Mouse (Mus musculus) fat pad, adult 2 months (tissue): ENCODE measurements around the gene Tspan14.

ENCODE experiments used
- DNase-seq: peaks from one replicate; pipeline ENCODE4 v3.0.0-alpha.2; 2011; ENCODE audit warnings: low read depth, low spot score; ENCODE audit errors: extremely low read depth

The Tspan14 gene

DNA sequence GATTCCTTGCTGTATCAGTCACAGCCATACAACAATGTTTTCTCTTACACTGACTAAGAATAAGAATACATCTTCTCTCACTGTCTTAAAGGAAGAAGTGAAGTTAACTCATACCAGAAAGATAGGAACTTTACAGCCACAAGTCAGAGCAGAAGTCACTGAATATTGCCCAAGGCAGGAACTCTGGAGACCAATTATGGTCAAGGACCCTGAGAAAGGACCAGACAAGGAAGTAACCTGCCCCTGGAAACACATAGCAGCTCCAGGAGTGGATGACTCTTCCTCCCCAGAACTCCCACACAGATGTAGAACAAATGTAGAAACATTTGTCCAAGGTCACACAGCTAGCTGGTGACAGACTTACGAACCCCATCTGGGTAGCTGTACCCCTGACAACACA is 45.4 kb downstream of the Tspan14 start:
- DNase-seq, result no peak

DNA sequence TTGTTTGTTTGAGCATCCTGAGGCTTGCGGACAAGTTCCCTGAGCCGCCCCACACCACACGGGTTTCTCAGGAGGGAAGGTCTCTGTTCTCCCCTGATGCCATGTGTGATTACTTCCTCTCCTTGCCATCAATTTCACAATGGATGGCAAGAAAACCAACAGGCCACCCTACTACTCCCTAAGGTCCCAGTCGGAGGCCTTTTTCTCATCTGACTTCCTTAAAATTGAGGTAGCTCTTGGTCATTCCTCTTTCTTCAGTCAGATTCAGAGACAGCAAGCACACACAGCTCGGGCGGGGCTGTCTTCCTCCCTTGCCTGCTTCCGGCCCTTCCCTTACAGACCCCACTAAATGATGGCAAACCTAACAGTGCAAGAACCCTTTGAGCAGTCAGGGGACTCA is 47.1 kb downstream of the Tspan14 start:
- DNase-seq, result no peak

DNA sequence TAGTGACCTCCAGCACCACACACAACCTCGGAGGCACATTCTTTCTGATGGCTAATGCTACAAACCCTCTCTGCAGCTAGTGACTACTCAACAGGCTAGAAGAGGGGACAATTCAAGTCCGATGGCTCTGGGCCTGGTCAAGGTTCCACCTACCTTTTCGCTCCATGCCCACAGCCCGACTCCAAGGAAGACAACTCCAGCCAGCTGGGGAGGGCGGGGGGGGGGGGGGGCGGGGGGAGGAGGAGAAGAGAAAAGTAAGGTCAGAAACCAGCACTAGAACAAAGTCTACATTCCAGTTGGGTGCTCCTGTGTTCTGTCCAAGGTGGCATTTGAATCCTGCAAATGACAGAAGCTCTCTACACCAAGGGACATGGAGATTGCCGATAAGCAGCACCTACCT is 48.1 kb downstream of the Tspan14 start:
- no peak for DNase-seq

DNA sequence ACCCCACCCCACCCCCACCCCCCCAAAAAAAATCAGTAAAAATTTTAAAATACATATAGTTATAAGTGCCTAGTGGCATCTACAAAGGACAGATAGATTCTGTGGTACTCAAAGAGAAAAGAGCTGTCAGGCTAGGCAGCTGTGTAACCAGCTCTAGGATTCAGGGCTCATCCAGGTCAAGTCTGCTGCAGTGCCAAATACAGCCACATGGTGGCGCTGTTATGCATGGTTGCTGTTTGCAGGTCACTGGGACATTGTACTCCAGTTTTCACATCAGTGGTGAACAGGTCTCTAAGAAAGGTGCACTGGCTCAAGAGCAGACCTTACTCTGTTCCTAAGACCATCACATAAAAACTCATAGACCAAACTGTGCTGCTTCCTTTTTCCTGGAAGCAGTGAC is 49.0 kb downstream of the Tspan14 start:
- no peak for DNase-seq

DNA sequence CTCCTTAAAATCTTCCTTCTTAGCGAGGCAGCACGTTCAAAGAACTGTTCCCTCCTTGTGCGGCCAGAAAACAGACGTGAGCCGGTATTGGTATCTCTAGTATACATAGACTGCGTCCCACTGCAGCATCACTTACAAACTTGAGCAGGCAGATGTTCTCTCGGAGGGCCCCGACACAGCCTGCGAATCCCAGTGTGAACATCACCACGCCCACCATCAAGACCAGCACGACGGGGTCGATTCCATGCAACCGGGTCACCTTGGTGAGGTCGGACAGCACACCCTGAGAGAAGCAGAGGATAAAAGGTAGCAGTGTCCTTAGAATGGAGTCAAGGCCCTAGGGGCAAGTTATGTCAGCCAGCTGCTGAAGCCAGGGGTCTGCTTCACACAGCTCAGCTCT is 49.9 kb downstream of the Tspan14 start:
- no peak for DNase-seq

DNA sequence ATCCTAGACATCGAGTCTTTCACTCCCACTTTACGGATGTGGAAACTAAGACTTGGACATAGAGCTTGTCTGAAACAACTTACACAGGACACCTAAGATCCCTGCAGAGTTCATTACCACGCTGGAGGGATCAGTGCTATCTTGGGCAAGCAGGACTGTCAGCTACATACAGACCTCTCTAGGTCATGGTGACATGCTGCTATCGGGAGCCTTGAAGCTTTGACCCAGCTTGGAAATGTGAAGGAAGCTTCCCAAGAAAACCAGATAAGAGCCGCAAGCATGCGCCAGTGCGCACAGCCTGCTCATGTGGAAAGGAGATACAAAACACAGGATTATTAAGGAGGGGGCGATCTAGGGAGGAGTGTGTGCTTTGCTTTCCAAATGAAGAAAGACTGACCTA is 50.8 kb downstream of the Tspan14 start:
- DNase-seq, result no peak

DNA sequence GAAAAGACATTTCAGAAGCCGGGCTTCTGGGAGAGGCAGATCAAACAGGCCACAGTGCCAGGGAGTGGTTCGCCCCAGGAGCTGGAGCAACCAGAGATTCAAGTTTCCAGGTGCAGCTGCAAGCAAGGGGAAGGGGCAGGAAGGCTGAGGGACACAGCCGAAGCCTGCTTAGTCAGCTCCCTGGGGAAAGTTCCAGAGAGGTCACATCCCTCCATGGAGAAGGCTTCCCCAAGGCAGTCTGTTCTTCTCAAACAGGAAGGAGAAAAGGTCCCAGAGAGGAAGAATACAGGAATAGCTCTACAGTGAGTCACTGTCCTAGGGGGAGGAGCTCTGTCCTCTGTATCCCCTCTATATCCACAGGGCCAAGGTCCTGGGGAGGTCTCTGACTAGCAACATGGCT is 51.9 kb downstream of the Tspan14 start:
- no peak for DNase-seq

DNA sequence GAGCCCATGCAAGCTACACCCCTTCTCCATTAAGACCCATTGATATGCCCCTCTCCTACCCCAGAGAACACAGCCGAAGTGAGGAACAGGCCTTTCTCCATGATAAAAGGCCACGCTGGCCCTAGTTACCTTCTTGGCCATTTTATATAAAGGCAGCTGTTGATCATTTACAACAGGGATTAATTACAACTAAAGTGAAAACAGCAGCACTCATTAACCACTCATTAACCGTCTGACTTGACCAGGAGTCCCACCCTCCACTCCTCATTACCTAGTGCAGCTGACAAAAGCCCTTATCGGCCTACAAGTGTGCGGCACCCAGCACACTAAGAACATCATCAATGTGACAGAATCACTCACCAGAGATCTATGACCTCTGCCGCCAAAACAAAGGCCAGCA is 52.9 kb downstream of the Tspan14 start:
- DNase-seq, result no peak

DNA sequence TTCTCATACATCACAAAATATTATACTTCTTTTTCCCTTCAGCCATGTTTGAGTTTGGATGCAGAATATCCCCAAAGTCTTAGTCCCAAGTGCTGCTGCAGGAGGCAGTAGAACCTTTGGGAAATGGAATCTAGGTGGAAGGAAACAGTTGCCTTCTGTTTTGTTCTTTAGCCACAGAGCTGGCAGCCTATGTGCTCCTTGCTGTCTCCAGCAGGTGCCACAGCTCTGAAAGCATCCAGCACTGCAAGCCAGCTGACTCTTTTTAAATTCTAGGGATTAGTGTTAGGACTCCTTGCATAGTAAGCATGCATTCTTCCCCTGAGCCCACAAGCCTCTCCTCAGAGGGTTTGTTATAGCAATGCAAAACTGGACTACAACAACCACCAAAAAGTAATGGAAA is 55.1 kb downstream of the Tspan14 start:
- DNase-seq, result no peak

DNA sequence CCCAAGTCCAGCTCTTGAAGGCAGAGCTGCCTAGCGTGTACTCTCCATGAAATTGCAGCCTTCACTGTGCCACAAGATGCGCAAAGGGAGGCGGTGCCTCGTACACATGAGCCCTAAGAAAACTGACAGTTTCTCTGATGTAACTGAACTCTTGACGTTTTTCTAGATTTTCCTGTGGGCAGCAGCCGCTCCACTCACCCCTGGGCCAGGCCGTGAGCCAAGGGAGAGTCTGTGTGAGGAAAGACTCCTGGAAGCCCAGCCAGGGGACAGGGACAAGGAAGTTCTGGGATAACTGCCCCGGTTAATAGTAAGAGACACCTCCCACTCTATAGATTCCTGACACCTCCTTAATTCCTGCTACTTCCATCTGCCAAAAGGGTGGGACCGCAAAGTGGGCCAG is 57.8 kb downstream of the Tspan14 start:
- no peak for DNase-seq

DNA sequence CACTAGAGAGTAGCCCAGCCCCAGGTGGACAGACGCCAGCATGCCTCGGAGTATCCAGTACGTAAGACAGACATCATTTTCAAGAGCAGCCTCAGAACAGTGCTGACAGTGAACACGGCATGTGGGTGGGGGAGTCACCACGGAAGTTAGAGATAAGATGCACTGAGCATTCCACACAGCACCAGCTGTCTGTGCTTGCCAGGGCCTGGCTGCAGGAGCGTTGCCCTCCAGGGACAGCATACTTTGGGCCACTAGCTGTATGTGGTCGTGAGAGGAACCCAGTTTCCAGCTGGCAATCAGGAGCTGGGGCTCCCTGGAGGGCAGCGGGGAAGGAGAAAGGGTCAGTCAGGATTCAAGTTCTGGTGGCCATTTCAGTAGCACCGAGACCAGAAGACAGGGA is 59.8 kb downstream of the Tspan14 start:
- DNase-seq, result no peak

DNA sequence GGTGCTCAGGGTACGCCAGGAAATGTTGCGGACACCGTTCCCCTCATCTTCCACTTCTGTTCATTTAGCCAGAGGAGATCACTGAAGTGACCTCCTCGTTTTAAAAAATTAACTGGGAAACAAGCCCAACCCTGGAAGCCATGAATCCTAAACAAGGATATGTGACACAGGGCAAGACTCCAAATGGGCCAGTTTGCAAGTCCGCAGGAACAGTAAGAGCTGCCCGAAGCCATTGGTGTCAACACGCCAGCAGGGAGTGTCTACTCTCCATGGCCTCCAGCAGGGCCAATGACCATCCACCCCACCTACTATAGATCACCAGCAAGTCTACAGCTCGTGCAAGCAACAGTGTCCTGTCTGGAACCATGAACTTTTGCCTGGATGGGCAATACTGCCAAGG is 60.8 kb downstream of the Tspan14 start:
- no peak for DNase-seq

DNA sequence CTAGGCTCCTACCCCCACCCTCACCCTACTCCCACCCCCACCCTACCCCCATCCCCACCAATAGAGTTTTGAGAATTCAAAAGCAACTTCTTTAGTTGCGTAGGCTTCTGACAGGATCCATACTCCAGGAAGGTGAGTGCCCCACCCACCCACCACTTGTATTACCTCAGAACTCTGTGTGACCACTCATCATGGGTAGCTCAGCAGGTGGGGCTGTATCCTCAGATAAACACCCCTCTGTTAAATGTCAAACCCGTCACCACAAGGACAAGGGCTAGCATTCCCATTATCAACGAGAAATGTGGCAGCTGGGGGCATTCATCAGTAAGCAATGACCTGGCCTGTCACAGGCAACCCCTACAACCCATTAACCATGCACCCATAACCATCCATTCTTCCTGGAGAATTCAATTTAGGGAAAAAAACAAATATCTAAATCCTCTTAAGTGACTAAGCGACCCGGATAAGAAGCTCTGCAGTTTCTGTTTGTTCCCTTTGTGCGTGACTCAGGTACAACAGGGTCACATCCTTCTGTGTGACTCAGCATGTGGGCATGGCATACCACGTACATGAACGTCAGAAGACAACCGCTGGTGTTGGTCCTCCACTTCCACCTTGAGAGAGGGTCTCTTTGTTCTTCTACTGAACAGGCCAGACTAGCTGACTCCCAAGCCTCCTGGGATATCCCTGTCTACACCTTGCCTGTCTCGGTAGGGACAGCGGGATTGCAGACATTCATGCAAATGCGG is 64.1 kb downstream of the Tspan14 start:
- DNase-seq, result no peak

DNA sequence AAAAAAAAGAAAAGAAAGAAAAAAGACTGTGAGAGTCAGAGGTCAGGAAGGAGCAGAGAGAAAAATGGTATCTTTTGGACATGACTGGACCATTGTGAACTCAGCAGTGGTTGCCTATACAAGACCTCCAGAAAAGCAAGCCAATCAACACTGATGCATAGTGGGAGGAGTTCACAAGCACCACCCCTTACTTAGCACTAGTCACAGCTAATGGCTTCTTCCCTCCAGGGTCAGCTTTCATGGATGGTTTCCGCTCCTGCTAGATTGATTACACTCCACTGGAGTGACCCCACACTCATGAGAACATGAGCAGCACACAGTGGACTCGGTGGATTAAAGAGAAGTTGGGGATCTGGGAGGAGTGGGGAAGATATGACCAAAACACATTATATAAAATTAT is 66.3 kb downstream of the Tspan14 start:
- no peak for DNase-seq

DNA sequence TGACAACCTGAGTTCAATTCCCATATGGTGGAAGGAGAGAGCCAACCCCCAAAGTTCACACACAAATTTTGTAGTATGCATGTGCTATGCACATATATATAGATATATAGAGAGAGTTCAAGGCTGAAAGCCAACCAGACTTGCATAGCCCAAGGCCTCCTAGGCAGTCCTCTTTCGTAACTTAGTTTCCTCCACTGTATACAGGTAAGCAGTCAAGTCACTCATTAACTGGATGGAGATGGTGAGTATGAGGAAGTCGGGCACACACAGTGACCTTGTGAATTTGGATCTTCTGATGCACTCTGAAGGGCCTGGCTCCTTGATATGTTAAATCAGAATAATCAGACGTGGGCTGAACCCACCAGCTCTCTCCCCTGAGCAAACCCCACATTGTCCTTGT is 68.7 kb downstream of the Tspan14 start:
- DNase-seq, result no peak

DNA sequence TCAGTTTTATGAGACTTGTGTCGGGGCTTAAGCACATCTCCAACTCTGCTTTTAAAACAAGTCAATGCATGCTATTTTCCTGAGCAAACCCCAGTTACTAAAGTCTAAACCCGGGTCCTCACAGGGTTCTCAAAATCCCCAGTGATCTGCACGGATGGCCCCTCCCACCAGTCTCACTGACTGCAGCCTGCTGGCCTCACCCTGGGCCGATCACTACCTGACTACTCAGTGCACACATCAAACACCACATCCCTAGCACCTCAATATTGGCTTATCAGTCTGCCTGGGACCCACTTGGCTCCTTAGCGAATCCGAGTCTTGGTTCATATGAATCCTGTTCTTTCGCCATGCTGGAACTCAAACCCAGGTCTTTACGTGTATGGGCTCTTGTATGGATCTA is 70.9 kb downstream of the Tspan14 start:
- no peak for DNase-seq

DNA sequence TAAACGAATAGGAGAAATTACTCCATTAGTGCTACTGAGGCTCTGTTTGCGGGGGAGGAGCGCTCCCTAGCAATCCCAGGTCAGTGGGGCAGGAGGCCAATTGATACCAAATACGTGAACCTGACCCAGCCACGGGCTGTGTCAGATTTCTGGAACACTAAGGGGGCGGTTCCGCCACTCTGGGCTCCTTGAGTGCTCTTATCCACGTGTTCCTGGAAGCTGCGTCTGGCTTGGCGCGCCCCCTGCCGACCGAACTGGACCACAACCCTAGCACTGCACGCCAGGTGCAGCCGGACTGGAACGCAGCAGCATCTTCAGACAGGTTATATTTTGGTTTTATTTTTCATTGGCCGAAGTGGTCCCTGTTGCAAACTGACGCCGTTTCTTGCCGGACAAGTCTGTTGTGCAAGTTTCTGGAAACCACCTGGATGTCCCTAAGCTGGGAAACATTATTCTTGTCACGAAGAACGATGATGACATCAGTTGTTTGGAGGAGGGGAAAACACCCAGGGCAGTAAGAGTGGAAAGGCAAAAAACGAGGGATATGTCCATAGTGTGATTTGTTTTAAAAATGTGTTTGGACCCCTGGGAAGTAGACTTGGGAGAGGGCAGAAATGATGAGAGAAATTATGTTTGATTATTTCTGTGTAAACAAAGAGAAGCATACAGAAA is 71.9 kb downstream of the Tspan14 start:
- DNase-seq, result no peak

DNA sequence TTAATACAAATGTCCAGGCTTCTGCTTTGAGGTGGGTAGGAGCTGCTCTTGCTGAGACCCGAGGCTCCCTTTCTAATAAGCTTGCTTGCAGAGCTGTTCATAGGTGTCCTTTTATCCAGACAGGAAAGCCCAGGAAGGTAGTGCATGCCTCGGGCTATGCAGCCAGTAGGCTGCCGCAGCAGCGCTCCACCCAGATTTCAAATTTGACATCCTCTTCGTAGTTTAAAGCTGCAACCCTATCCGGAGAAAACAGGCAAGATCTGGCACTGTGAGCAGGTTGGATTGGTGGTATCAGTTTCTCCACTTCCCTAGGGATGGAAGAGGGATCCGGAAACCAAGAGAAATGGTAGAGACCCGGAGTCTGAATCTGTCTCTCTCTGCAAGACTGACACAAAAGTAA is 72.7 kb downstream of the Tspan14 start:
- no peak for DNase-seq

DNA sequence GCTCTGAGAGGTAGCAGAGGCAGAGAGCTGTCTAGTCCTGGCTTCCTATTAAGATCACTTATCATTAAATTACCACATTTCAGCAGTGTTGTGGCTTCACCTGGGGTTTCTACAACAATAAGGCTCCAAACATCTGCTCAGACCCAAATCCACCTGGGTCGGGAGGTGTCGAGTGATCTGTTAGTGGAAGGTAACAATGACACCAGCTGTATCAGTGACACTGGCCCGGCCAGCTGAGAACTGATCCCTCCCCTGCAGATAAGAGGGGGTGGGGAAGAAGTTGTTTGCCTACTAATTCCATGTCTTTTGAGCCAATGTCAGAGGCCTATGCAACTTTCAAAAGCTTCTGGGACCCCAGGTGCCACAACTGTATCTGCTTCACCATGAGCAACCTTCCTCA is 73.4 kb downstream of the Tspan14 start, which contains the start of gene Sh2d4b:
Gene Sh2d4b, minus strand, starts transcription at position 71 of the 400 bp plus-strand sequence.
- DNase-seq, result no peak

DNA sequence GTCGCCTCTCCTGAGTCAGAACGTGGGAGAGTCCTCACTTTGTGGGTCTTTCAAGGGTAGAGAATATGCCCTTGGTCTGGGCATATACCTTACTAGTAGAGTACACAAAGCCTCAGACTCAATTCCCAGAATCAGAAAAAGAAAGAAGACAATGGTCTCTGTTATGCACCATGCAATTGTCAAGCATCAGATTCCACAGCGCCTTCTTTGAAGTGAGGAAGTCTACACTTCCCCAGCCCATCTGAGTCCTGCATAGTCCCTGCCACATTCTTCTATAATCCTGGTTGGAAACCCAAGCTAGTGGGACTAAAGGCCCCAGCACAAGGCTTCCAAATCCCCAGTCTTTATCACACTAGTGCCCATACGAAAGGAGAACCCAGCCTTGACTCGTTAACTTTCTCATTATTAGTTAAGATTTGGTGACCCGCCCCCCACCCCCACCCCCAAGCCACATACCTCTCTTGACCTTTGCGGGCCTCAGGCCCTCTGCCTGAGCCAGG is 74.2 kb downstream of the Tspan14 start:
- no peak for DNase-seq

DNA sequence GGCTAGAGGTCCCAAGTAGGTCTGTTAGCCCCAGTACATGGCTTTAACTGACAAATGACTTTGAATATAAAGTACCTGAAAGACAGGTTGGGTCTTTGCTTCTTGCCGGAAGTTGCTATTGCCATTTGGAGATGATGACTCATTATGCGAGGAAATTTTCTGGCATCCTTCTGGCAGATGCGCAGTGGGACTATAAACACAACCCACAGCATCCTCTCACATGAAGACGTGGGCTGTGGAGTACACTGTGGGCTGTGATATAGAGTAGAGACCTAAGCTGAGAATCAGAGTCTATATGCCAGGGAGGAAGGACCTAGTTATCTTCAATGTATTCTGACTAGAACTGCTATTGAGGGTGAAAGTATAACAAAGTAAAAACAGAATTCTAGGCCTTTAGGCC is 75.1 kb downstream of the Tspan14 start:
- DNase-seq, result no peak

DNA sequence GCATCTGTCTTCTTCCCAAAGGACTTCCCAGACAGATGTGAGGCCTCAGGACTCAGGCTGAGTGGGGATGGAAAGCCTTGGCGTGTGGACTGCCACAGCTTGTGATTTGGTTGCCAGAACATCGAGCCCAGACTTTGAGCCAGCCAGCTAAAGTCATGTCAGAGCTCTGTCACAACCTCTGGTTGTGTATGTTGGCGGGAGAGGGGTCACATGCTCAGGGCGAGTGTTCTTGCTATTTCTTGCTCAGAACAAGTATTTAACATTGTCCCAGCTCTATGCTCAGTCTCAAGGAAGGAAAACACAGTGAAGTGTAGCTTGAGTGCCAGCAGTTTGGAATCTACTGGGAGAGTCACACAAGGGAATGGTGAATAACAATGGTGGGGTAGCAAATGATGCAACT is 76.9 kb downstream of the Tspan14 start:
- no peak for DNase-seq

DNA sequence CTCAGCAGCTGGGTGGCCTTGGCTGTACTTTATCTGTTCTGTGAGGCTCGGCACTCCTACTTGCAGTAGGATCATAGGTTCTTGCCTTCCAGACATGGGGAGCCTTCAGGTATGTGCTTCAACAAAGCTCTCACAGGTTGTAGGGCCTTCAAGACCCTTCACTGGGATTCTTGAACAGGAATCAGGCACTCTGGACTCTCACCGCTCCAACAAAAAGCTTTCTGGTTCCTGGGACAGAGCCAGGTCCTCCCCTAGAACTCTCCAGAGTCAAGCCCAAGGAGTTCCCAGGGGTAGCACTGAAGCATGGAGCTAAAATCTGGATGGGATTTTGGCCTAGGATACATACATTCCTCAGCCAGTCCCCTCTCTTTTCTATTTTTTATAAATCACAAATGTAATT is 77.4 kb downstream of the Tspan14 start:
- DNase-seq, result no peak
